Mouse (Mus musculus) forebrain, embryonic 15.5 days (tissue): ENCODE results near the gene AC129217.1. TPM values are rescaled to one million over a fixed set of nuclear protein-coding genes. Genes with fewer than 3 reads are reported as not detected.
"Not testable (repeated sequence)": the region's sequence is repeated elsewhere in the genome, so short reads cannot be mapped to it uniquely, and the experiment has no call there.

Experiments
- ATAC-seq: fragments of 200-750 bp; cut with Nextera tagmentation; replicated peaks from 2 replicates; pipeline ENCODE4 v1.8.0; 2017; ENCODE audit warnings: mild to moderate bottlenecking, moderate TSS enrichment, moderate library complexity
- H3K27ac ChIP-seq: fragments of 300-500 bp; sonication (generic); replicated peaks from 2 replicates; pipeline ENCODE4 v1.5.1; 2015; ENCODE audit warnings: mild to moderate bottlenecking, inconsistent platforms
- H3K27me3 ChIP-seq: fragments of 300-500 bp; sonication (generic); 2 replicates; pipeline ENCODE4 v1.6.1; 2015; ENCODE audit warnings: inconsistent platforms
- H3K36me3 ChIP-seq: fragments of 300-500 bp; sonication (generic); 2 replicates; pipeline ENCODE4 v1.6.1; 2015; ENCODE audit warnings: mild to moderate bottlenecking, inconsistent platforms
- H3K4me1 ChIP-seq: fragments of 300-500 bp; sonication (generic); 2 replicates; pipeline ENCODE4 v1.6.1; 2015; ENCODE audit warnings: inconsistent platforms
- H3K4me2 ChIP-seq: fragments of 300-500 bp; sonication (generic); replicated peaks from 2 replicates; pipeline ENCODE4 v1.6.1; 2015; ENCODE audit warnings: mild to moderate bottlenecking, inconsistent platforms
- H3K4me3 ChIP-seq: fragments of 300-500 bp; sonication (generic); 2 replicates; pipeline ENCODE4 v1.5.1; 2015; ENCODE audit warnings: mild to moderate bottlenecking, inconsistent platforms
- H3K9ac ChIP-seq: fragments of 300-500 bp; sonication (generic); replicated peaks from 2 replicates; pipeline ENCODE4 v1.6.1; 2015; ENCODE audit warnings: mild to moderate bottlenecking, inconsistent platforms
- H3K9me3 ChIP-seq: fragments of 300-500 bp; sonication (generic); 2 replicates; pipeline ENCODE4 v1.6.1; 2016; ENCODE audit warnings: inconsistent platforms
- WGBS: fragments of 180-500 bp; shearing (Covaris S2); methylation state at CpG from one replicate; pipeline ENCODE4 v1.1.7; 2015; ENCODE audit warnings: mixed read lengths; 5-methylcytosine and 5-hydroxymethylcytosine counted together
- polyA plus RNA-seq: library from polyadenylated mRNA; unstranded; fragments of >200 nt; fragmentation: Nextera tagmentation; extraction: Ambion mirVana; gene quantifications from 2 replicates; pipeline ENCODE4 v1.2.1, GENCODE M21; 2015

AC129217.1 gene
- polyA plus RNA-seq, 1 experiment from 2014 or later, result not detected

- H3K36me3 ChIP-seq, result peaks cover 44% of the 10 kb centered on the region
Observed at GRCm38 (mm10) chr19:8836327-8836726, 6.8 kb downstream of the AC129217.1 start.

DNA sequence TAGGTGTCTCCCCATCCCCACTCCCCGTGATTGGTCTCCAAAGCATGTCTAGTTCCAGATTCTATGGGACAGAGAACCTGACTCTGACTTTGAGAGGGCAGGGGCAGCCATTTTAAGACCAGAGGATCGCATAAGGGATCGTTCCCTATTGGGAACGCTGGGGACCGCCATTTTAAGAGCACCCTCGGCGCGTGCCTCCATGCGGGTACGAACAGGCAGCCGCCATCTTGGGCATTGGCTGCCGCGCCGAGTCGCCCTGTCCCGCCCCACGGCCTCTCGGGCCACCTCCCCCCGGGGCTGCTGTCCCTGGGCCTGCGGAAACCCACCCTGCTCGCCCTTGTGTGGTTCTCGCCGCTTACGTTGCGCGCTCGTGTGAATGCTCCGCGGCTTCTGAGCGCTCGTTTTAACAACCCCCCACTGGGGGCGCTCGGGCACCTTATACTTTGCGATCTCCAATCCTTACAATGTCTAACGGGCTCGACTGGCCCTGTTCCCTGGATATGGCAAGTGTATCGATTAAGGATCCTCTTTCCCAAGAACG is 7.7 kb downstream of the AC129217.1 start, which contains the start of gene Bscl2:
Gene Bscl2 (plus strand): TSS at position 217 of the 541 bp plus-strand sequence.
- peak within 1 kb of the TSS; percentile 75 for H3K9ac ChIP-seq
- no peaks in the 10 kb centered on the region for H3K9me3 ChIP-seq
- WGBS, result under 1% methylated on average over 38 of the region's 38 CpGs
- peaks cover 40% of the 10 kb centered on the region for H3K36me3 ChIP-seq
- H3K4me1 ChIP-seq, result peaks cover 25% of the 10 kb centered on the region
- H3K4me3 ChIP-seq, result peak within 1 kb of the TSS; percentile 60
- peak; percentile 71 for ATAC-seq
- H3K27me3 ChIP-seq, result no peaks in the 10 kb centered on the region
- H3K27ac ChIP-seq, result peak within 1 kb of the TSS; percentile 98
- H3K4me2 ChIP-seq, result peak within 1 kb of the TSS; percentile 71

More at GRCm38 (mm10) chr19:8836327-8836726, 6.8 kb downstream of the AC129217.1 start:
- H3K9me3 ChIP-seq, ATAC-seq, H3K4me3 ChIP-seq, H3K27me3 ChIP-seq, H3K9ac ChIP-seq: not testable (repeated sequence)
- WGBS, result 97% methylated on average over 10 of the region's 10 CpGs
- Histone ChIP-seq H3K4me2 (peak overlapping the region; percentile 71; the same call in 1 of the 2 replicates), H3K4me1 (peaks cover 23% of the 10 kb centered on the region), H3K27ac (peak overlapping the region; percentile 98; the same call in 1 of the 2 replicates)

DNA sequence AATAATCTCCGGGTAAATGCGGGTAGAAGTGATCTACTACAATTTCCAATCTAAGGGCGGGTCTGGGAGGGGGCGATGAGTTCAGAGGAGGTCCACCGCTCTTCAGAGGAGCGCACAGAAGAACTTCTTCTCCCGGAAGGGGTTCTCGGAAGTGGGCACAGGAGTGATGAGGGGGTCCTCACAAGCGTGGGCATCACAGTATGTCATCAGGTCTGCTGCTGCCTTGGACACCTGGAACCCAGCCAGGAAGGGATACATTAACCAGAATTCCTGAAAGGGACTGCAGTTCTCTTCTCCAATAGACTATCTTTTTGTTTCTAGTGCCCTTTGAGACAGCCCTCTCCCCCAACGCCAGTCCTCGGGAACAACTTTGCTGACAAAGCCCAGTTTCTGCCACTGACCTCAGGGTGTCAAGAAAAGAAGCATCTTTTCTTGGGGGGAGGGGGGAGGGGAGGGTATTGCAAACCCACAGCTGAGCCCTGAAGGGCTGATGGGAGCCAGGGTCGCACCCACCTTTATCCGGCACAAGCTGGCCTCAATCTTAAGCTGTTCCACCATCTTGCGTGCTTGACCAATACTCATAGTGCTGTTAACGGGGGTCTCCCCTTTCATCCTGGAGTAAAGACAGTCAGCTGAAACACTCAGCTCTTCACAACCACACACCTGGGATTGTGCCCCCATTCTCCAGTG is 8.6 kb downstream of the AC129217.1 start:
- no peaks in the 10 kb centered on the region for H3K27me3 ChIP-seq
- peak overlapping the region; percentile 60 for H3K4me3 ChIP-seq
- peaks cover 25% of the 10 kb centered on the region for H3K4me1 ChIP-seq
- peak overlapping the region; percentile 98 for H3K27ac ChIP-seq
- peak; percentile 5; the same call in 1 of the 2 replicates for ATAC-seq
- H3K9me3 ChIP-seq, result no peaks in the 10 kb centered on the region
- peaks cover 37% of the 10 kb centered on the region for H3K36me3 ChIP-seq
- WGBS, result 8% methylated on average over 15 of the region's 15 CpGs
- H3K4me2 ChIP-seq, result peak overlapping the region; percentile 71
- peak overlapping the region; percentile 75 for H3K9ac ChIP-seq

DNA sequence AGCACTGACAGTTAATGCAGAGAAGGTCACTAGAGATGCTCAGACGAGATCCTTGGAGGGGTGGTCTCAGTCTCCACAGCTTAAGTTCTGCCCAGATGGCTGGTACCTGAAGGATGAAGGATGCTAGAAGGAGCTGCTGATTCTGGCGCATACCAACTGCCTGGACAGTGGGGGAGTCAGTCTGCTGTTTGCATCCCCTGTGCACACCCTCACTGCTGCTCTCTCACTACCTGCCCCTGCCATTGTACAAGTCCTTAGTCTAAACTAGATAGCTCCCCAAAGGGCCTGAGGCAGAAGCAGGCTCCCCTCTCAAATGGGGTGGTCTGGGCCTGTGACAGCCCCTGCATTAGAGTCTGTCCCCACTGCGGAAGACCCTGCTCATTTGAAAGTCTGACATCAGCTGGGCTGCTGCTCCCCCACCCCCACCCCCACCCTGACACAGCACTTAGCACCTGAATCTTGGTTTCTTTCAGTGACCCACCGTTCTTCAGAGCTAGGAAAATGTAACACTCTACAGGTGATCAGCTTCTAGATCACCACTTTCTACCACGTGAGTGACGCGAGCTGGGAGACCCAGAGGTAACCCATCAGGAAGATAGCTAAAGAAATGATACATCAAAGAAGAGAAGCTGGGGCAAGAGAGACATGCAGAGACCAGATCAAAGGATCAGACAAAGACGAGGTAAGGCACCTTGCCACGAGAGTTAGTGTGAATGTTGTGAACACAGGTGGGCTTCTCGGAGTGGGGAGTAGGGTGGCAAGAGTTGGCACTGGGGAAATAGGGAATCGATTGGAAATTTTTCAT is 9.7 kb downstream of the AC129217.1 start, which contains the start of gene Gng3:
Gene Gng3 (minus strand): TSS at position 92 of the 805 bp plus-strand sequence.
- H3K9me3 ChIP-seq, result no peaks in the 10 kb centered on the region
- H3K36me3 ChIP-seq, result peaks cover 26% of the 10 kb centered on the region
- H3K4me1 ChIP-seq, result peaks cover 25% of the 10 kb centered on the region
- H3K27ac ChIP-seq, result peak within 1 kb of the TSS; percentile 98
- H3K4me3 ChIP-seq, result peak within 1 kb of the TSS; percentile 60
- ATAC-seq, result peak; percentile 85
- no peaks in the 10 kb centered on the region for H3K27me3 ChIP-seq
- peak within 1 kb of the TSS; percentile 71 for H3K4me2 ChIP-seq
- 27% methylated on average over 11 of the region's 11 CpGs for WGBS
- H3K9ac ChIP-seq, result peak within 1 kb of the TSS; percentile 75

- peak; percentile 32 for ATAC-seq
- Histone ChIP-seq H3K9ac (peak overlapping the region; percentile 75), H3K27ac (peak overlapping the region; percentile 98), H3K27me3 (no peaks in the 10 kb centered on the region), H3K4me1 (peaks cover 25% of the 10 kb centered on the region), H3K4me2 (peak overlapping the region; percentile 71), H3K9me3 (no peaks in the 10 kb centered on the region), H3K4me3 (peak overlapping the region; percentile 60), H3K36me3 (peaks cover 18% of the 10 kb centered on the region)
- 13% methylated on average over 29 of the region's 29 CpGs for WGBS
Observed at GRCm38 (mm10) chr19:8839908-8840791, 10.6 kb downstream of the AC129217.1 start.

GRCm38 (mm10) chr19:8841012-8841411 is 11.4 kb downstream of the AC129217.1 start:
- H3K27ac ChIP-seq, result no peak overlapping the region; the same call in 1 of the 2 replicates
- H3K4me1 ChIP-seq, result peaks cover 25% of the 10 kb centered on the region
- WGBS, result 94% methylated on average over 7 of the region's 7 CpGs
- peaks cover 22% of the 10 kb centered on the region for H3K36me3 ChIP-seq
- no peaks in the 10 kb centered on the region for H3K27me3 ChIP-seq
- peak overlapping the region; percentile 60 for H3K4me3 ChIP-seq
- peak overlapping the region; percentile 75; the same call in 1 of the 2 replicates for H3K9ac ChIP-seq
- H3K4me2 ChIP-seq, result peak overlapping the region; percentile 71
- no peak for ATAC-seq
- H3K9me3 ChIP-seq, result no peaks in the 10 kb centered on the region

DNA sequence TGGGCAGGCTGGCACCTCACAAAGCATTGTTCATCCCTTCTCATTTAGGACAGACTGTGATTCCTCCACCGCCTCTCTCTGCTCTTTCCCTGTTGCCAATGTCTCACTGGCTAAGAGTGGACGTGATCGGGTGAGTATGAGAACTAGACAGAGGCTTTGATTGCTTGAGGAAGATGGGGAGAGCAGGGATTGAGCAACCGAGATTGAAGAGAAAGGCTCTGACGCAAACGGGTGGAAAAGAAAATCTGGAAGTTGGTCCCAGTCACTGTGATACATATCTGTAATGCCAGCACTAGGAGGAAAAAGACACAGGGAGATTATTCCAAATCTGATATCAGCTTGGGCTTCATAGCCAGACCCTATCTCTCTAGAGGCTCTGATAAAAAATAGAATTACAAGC is 13.4 kb downstream of the AC129217.1 start:
- H3K4me2 ChIP-seq, result no peak overlapping the region

DNA sequence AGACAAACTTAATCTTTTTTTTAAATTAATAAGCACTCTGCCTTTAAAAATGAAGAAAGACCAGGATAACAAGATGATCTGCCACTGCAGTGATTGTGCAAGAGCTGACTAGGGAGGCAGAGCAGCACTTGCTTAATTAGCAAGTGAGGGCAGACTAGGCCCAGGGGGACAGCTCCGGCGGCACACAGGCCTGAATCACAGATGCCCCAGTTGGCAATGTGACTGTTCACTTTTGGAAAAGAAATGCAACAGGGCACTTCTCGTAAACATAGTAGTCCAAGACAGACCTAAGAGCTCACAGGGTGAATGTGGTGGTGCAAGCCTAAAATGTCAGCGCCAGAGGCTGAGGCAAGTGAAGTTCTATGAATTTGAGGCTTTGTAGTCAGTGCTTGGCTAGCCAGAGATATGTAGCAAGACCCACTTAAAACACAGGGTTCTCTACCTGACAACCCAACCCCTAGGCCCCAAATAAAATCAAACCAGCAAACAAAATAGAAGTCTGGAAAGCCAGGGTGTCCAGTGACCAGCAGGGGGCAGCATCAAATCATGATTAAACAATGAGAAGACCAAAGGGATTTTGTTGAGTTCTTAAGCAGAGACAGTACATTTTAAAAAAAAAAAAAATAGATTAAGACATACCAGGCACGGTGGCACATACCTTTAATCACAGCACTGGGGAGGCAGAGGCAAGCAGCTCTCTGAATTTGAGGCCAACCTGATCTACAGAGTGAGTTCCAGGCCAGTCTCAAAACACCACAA is 15.0 kb downstream of the AC129217.1 start:
- Histone ChIP-seq H3K27me3 (no peaks in the 10 kb centered on the region), H3K4me3 (no peak overlapping the region), H3K27ac (no peak overlapping the region), H3K9me3 (no peaks in the 10 kb centered on the region), H3K36me3 (peaks cover 50% of the 10 kb centered on the region), H3K4me2 (no peak overlapping the region), H3K9ac (no peak overlapping the region), H3K4me1 (peaks cover 20% of the 10 kb centered on the region)
- 55% methylated on average over 5 of the region's 5 CpGs for WGBS
- no peak for ATAC-seq

More for the DNA sequence above, 13.4 kb downstream of the AC129217.1 start:
- ATAC-seq, result no peak
- Histone ChIP-seq H3K27me3 (no peaks in the 10 kb centered on the region), H3K36me3 (peaks cover 38% of the 10 kb centered on the region), H3K9ac (no peak overlapping the region), H3K9me3 (no peaks in the 10 kb centered on the region), H3K4me3 (no peak overlapping the region), H3K27ac (no peak overlapping the region), H3K4me1 (peaks cover 25% of the 10 kb centered on the region)
- 91% methylated on average over 6 of the region's 6 CpGs for WGBS

DNA sequence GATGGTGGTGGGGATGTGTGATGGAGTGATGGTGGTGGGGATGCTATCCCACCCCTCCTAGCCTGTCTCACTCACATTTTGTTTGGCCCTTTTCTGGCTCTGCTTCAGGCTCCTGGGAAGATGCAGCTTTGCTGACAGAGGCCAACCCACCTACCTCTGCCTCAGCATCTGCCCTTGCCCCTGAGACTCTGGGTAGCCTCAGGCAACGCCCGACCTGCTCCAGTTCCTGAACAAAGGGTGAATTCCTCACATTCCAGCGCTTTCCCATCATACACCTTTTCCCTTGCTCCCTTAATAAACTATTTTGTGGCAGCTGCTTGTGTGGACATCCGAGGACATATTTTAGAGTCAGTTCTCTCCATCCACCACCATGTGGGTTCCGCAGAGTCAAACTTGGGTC is 18.8 kb downstream of the AC129217.1 start:
- H3K4me2 ChIP-seq, result no peak overlapping the region
- H3K27ac ChIP-seq, result no peak overlapping the region
- ATAC-seq, result no peak
- no peak overlapping the region for H3K9ac ChIP-seq
- peaks cover 40% of the 10 kb centered on the region for H3K36me3 ChIP-seq
- H3K4me3 ChIP-seq, result no peak overlapping the region
- WGBS, result 86% methylated on average over 5 of the region's 5 CpGs
- H3K4me1 ChIP-seq, result no peaks in the 10 kb centered on the region
- no peaks in the 10 kb centered on the region for H3K27me3 ChIP-seq
- no peaks in the 10 kb centered on the region for H3K9me3 ChIP-seq

DNA sequence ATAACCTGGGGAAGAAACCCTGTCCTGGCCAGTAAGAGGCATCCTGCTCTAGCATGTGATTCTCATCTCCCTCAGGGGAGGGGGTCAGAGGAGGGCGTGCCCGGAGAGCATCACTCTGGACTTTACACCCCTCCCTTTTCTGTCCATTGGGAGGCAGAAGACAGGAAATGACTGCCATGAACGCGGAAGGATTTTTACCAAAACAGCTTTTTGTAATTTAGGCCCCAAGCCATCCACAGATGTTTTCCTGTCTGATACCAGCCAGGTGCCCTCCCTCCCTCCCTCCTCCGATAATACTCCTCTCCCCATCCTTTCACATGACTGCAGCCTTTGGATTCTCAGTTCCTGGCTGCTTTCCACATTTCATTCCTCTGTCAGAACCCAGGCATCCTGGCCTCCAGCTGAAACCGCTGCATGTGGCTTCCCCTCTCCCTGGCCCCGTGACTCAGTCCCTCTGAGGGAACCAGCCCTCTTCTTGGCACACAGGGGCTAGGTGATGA is 20.9 kb downstream of the AC129217.1 start, which contains the start of gene Lrrn4cl:
Gene Lrrn4cl (plus strand): TSS at position 367 of the 500 bp plus-strand sequence.
- H3K4me3 ChIP-seq, result no peak within 1 kb of the TSS
- H3K9ac ChIP-seq, result no peak within 1 kb of the TSS
- no peak within 1 kb of the TSS for H3K4me2 ChIP-seq
- no peaks in the 10 kb centered on the region for H3K4me1 ChIP-seq
- 43% methylated on average over 7 of the region's 7 CpGs for WGBS
- H3K27ac ChIP-seq, result no peak within 1 kb of the TSS
- no peak for ATAC-seq
- H3K27me3 ChIP-seq, result no peaks in the 10 kb centered on the region
- H3K9me3 ChIP-seq, result no peaks in the 10 kb centered on the region
- peaks cover 37% of the 10 kb centered on the region for H3K36me3 ChIP-seq
